Mouse (Mus musculus): ENCODE results near the gene Pear1.
A peak's percentile ranks its signal among the peaks of the same experiment; 100 is the strongest.
"Not testable (repeated sequence)": the region's sequence is repeated elsewhere in the genome, so short reads cannot be mapped to it uniquely, and the experiment has no call there.

Gene Pear1

GRCm38 (mm10) chr3:87824206-87824605 lies at the start of gene Pear1:
Pear1 (minus strand) TSS chr3:87824306.
- not testable (repeated sequence) for DNase-seq (ENCODE audit: low spot score)

- DNase-seq (ENCODE audit: low spot score) = not testable (repeated sequence)
Measured at GRCm38 (mm10) chr3:87864111-87864510, 40.0 kb upstream of the Pear1 start.

- DNase-seq (ENCODE audit: low spot score) = peak; percentile 52
Measured at GRCm38 (mm10) chr3:87859813-87860212, 35.7 kb upstream of the Pear1 start.

GRCm38 (mm10) chr3:87857666-87858065 lies 33.6 kb upstream of the Pear1 start:
- DNase-seq (ENCODE audit: low spot score) = no peak

- DNase-seq (ENCODE audit: low spot score) = no peak
Measured at GRCm38 (mm10) chr3:87855936-87856335, 31.8 kb upstream of the Pear1 start.

GRCm38 (mm10) chr3:87854795-87855568 lies 30.9 kb upstream of the Pear1 start:
- DNase-seq (ENCODE audit: low spot score) = no peak

- DNase-seq (ENCODE audit: low spot score) = no peak
Measured at GRCm38 (mm10) chr3:87849117-87849516, 25.0 kb upstream of the Pear1 start.

- DNase-seq (ENCODE audit: low spot score) = no peak
Measured at GRCm38 (mm10) chr3:87847680-87848079, 23.6 kb upstream of the Pear1 start.

- no peak for DNase-seq (ENCODE audit: low spot score)
Measured at GRCm38 (mm10) chr3:87846650-87847110, 22.6 kb upstream of the Pear1 start, which contains the start of gene Sh2d2a. Sh2d2a (plus strand) TSS chr3:87846755.

- DNase-seq (ENCODE audit: low spot score) = no peak
Measured at GRCm38 (mm10) chr3:87846186-87846585, 22.1 kb upstream of the Pear1 start.

- DNase-seq (ENCODE audit: low spot score) = no peak
Measured at GRCm38 (mm10) chr3:87844981-87845380, 20.9 kb upstream of the Pear1 start.

GRCm38 (mm10) chr3:87840858-87841257 lies 16.8 kb upstream of the Pear1 start:
- no peak for DNase-seq (ENCODE audit: low spot score)

GRCm38 (mm10) chr3:87838622-87839021 lies 14.5 kb upstream of the Pear1 start:
- DNase-seq (ENCODE audit: low spot score) = peak; percentile 81

- no peak for DNase-seq (ENCODE audit: low spot score)
Measured at GRCm38 (mm10) chr3:87833482-87833881, 9.4 kb upstream of the Pear1 start.

- no peak for DNase-seq (ENCODE audit: low spot score)
Measured at GRCm38 (mm10) chr3:87832109-87832859, 8.2 kb upstream of the Pear1 start.

GRCm38 (mm10) chr3:87829025-87829424 lies 4.9 kb upstream of the Pear1 start:
- DNase-seq (ENCODE audit: low spot score) = no peak

- DNase-seq (ENCODE audit: low spot score) = no peak
Measured at GRCm38 (mm10) chr3:87828435-87828834, 4.3 kb upstream of the Pear1 start.

- no peak for DNase-seq (ENCODE audit: low spot score)
Measured at GRCm38 (mm10) chr3:87818226-87818625, 5.9 kb downstream of the Pear1 start.

- DNase-seq (ENCODE audit: low spot score) = peak; percentile 73
Measured at GRCm38 (mm10) chr3:87816646-87817093, 7.4 kb downstream of the Pear1 start.

- no peak for DNase-seq (ENCODE audit: low spot score)
Measured at GRCm38 (mm10) chr3:87816166-87816565, 7.9 kb downstream of the Pear1 start.

- DNase-seq (ENCODE audit: low spot score) = no peak
Measured at GRCm38 (mm10) chr3:87812873-87813272, 11.2 kb downstream of the Pear1 start.

- no peak for DNase-seq (ENCODE audit: low spot score)
Measured at GRCm38 (mm10) chr3:87812413-87812812, 11.7 kb downstream of the Pear1 start.

GRCm38 (mm10) chr3:87811297-87811696 lies 12.8 kb downstream of the Pear1 start:
- DNase-seq (ENCODE audit: low spot score) = no peak

Data from urinary bladder, postnatal 25 days (tissue).